Mouse (Mus musculus) cerebellum, adult 2 months (tissue): ENCODE measurements at regions not wholly inside any gene's neighbourhood (a gene's known extent, or its start where the extent isn't known, plus 50 kb on each side); places are given as distances from the start of the nearest gene placed in this dataset.

Source experiments
- CTCF ChIP-seq: fragments of 200-500 bp; IDR thresholded peaks from 2 replicates; pipeline ENCODE4 v1.5.1; 2011; ENCODE audit warnings: low read depth, mild to moderate bottlenecking, control low read depth, low read length, moderate library complexity, borderline replicate concordance; ENCODE audit not compliant: insufficient read depth
- POLR2A ChIP-seq: fragments of 200-500 bp; IDR thresholded peaks from 2 replicates; pipeline ENCODE4 v1.6.1; 2011; ENCODE audit warnings: low read length, control low read depth, borderline replicate concordance; ENCODE audit not compliant: insufficient read depth

- TF ChIP-seq CTCF (no peak), POLR2A (no peak)
These were observed 107.4 kb upstream of the Lhx5 start for GRCm38 (mm10) chr5:120324111-120324510.
